Mouse (Mus musculus) cortical plate, adult 2 months (tissue): ENCODE measurements around the gene Gfod1.

Experiments used
- CTCF ChIP-seq: fragments of 200-500 bp; IDR thresholded peaks from 2 replicates; pipeline ENCODE4 v1.5.1; 2011; ENCODE audit warnings: mild to moderate bottlenecking, control low read depth, low read length; ENCODE audit not compliant: insufficient read depth; ENCODE audit errors: extremely low read depth
- POLR2A ChIP-seq: fragments of 200-500 bp; IDR thresholded peaks from 2 replicates; pipeline ENCODE4 v1.6.1; 2011; ENCODE audit warnings: mild to moderate bottlenecking, low read length, control low read depth; ENCODE audit not compliant: insufficient read depth; ENCODE audit errors: extremely low read depth

DNA sequence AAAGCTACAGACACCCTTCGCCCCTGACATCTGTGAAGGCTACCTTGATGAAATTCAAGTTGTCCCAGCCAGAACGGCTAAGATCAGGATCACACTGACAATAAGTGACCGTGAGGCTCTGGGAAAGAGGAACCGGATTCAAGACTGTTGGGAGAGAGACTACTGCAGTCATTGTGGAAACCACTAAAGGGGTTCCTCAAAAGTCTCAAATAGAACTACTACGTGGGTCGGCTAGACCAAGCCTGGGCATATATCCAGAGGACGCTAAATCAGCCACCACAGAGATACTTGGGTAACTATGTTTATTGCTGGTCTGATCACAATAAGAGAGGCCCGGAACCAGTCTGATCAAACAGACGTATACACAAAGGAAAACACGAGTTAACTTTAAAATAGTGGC lies 37.6 kb downstream of the Gfod1 start:
- TF ChIP-seq CTCF (no peak), POLR2A (no peak)
